Mouse (Mus musculus) lung, embryonic 16.5 days (tissue): Measurements from ENCODE around the gene Pde1c. TPM values are rescaled to one million over a fixed set of nuclear protein-coding genes. Genes with fewer than 3 reads are reported as not detected.

ENCODE experiments used
- ATAC-seq: fragments of 200-750 bp; cut with Nextera tagmentation; 2 replicates; pipeline ENCODE4 v1.8.0; 2017; ENCODE audit warnings: low read depth, mild to moderate bottlenecking, moderate library complexity
- H3K27ac ChIP-seq: fragments of 300-500 bp; sonication (generic); 2 replicates; pipeline ENCODE4 v1.5.1; 2014; ENCODE audit warnings: mild to moderate bottlenecking, control low read depth, low read length
- H3K27me3 ChIP-seq: fragments of 300-500 bp; sonication (generic); 2 replicates; pipeline ENCODE4 v1.6.1; 2014; ENCODE audit warnings: low read depth, low read length, mixed read lengths; ENCODE audit not compliant: control insufficient read depth, insufficient read depth
- H3K36me3 ChIP-seq: fragments of 300-500 bp; sonication (generic); 2 replicates; pipeline ENCODE4 v1.6.1; 2014; ENCODE audit warnings: low read length; ENCODE audit not compliant: control insufficient read depth, insufficient read depth
- H3K4me1 ChIP-seq: fragments of 300-500 bp; sonication (generic); replicated peaks from 2 replicates; pipeline ENCODE4 v1.6.1; 2014; ENCODE audit warnings: low read length, mixed read lengths; ENCODE audit not compliant: control insufficient read depth, insufficient read depth
- H3K4me2 ChIP-seq: fragments of 300-500 bp; sonication (generic); 2 replicates; pipeline ENCODE4 v1.6.1; 2014; ENCODE audit warnings: low read depth, low read length, control low read depth
- H3K4me3 ChIP-seq: fragments of 300-500 bp; sonication (generic); 2 replicates; pipeline ENCODE4 v1.5.1; 2014; ENCODE audit warnings: mild to moderate bottlenecking, low read length, control low read depth
- H3K9ac ChIP-seq: fragments of 300-500 bp; sonication (generic); 2 replicates; pipeline ENCODE4 v1.6.1; 2014; ENCODE audit warnings: low read length, control low read depth
- H3K9me3 ChIP-seq: fragments of 300-500 bp; sonication (generic); 2 replicates; pipeline ENCODE4 v1.6.1; 2016; ENCODE audit warnings: low read length; ENCODE audit not compliant: control insufficient read depth
- WGBS: fragments of 180-500 bp; shearing (Covaris S2); extraction: QIAGEN DNeasy Blood & Tissue Kit; methylation state at CpG from one replicate; pipeline ENCODE4 v1.1.7; 2014; 5-methylcytosine and 5-hydroxymethylcytosine counted together
- polyA plus RNA-seq: library from polyadenylated mRNA; unstranded; fragments of >200 nt; fragmentation: Nextera tagmentation; extraction: Ambion mirVana; gene quantifications from 2 replicates; pipeline ENCODE4 v1.2.1, GENCODE M21; 2015

Gene Pde1c
- polyA plus RNA-seq, 1 experiment from 2014 or later = 0.89 TPM

DNA sequence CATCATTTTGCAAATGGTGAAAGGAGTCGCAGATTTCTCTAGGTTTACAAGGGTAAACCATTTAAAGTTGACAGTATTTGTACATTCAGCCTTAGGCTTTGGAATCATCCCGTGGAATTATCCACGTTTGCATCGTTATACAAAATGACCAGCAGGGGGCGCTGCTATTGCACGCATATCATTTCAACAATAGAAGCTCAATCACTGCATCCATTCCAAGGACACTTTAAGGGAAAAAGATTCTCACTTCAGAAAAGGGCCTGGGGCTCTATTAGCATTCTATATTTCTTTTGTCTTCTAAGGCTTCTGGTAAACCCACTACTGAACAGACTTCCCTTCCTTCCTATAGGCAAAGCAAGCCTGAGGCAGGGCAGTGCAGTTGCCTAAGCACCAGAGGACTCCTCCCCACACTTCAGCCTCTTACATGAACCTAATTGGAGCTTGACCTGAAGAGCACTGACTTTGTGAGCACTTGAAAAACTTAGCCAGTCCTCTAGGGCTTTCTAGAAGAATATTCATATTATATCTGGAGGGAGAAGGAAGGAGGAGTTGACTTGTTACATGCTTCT lies 87.9 kb downstream of the Pde1c start:
- no peaks in the 10 kb centered on the region for H3K4me1 ChIP-seq
- H3K27me3 ChIP-seq = no peaks in the 10 kb centered on the region
- WGBS = 2% methylated on average over 6 of the region's 6 CpGs
- H3K9ac ChIP-seq = no peak overlapping the region
- H3K4me3 ChIP-seq = no peak overlapping the region
- no peak for ATAC-seq
- H3K27ac ChIP-seq = no peak overlapping the region
- H3K9me3 ChIP-seq = no peaks in the 10 kb centered on the region
- H3K4me2 ChIP-seq = no peak overlapping the region
- H3K36me3 ChIP-seq = no peaks in the 10 kb centered on the region

DNA sequence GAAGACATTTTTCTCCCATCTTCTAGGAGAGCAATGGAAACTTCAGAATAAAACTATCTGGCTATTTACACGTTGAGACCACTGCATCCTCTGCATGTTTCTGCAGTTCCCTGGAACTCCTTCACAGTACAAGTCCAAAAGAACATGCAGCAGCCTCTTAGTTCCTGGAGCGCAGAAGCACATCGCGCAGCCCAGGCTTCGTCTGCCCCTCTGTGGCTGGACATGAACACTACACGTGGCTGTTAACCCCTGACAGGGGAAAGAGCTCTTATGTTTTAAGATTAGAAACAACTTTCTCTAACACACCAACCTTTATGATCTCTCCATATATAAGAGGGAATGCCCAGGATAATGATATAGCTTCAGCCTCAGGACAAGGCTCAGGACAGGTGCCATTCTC lies 92.3 kb downstream of the Pde1c start:
- H3K4me2 ChIP-seq = no peak overlapping the region
- no peaks in the 10 kb centered on the region for H3K9me3 ChIP-seq
- no peaks in the 10 kb centered on the region for H3K27me3 ChIP-seq
- H3K27ac ChIP-seq = no peak overlapping the region
- WGBS = 20% methylated on average over 6 of the region's 6 CpGs
- no peak overlapping the region for H3K4me3 ChIP-seq
- ATAC-seq = no peak
- no peaks in the 10 kb centered on the region for H3K4me1 ChIP-seq
- no peak overlapping the region for H3K9ac ChIP-seq
- no peaks in the 10 kb centered on the region for H3K36me3 ChIP-seq

DNA sequence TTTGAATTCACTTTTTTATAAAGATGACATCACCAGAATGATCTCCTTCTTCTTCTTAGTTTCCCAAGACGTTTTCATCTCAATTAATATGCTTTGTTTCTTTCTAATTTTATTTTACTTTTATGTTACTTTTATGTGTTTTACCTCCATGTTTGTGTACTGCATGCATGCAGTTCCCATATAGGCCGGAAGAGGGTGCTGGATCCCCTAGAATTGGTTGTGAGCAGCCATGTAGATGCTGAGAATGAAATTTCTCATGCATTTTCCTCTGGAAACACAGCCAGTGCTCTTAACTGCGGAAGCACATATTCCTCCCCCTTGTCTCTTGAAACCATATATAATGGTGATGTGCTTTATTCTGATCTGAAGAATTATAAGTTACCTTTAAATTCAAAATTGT lies 110.8 kb downstream of the Pde1c start:
- WGBS = 41% methylated on average over 3 of the region's 3 CpGs
- Histone ChIP-seq H3K4me1 (no peaks in the 10 kb centered on the region), H3K27me3 (no peaks in the 10 kb centered on the region), H3K4me2 (no peak overlapping the region), H3K9me3 (no peaks in the 10 kb centered on the region), H3K27ac (no peak overlapping the region), H3K36me3 (no peaks in the 10 kb centered on the region), H3K9ac (no peak overlapping the region), H3K4me3 (no peak overlapping the region)
- no peak for ATAC-seq

DNA sequence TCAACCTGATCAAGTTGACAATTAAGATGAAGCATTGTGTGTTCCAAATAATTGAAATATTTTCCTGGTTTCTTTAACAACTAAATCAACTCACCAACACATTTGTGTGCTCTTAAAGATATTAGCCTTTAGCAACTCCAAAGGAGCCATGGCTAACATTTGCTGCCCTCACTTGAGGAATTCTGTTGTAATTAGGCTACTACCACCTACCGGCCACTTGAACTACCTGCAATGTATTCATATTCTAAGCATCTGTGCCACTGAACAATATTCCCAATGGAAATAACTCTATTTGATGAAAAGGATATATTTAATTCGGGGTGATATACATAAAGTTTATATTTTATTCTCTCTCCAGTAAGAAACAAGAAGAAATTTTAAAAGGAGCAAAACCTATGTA lies 121.0 kb downstream of the Pde1c start:
- H3K9me3 ChIP-seq = no peaks in the 10 kb centered on the region
- H3K36me3 ChIP-seq = no peaks in the 10 kb centered on the region
- no peak for ATAC-seq
- H3K27ac ChIP-seq = no peak overlapping the region
- no peaks in the 10 kb centered on the region for H3K4me1 ChIP-seq
- H3K4me3 ChIP-seq = no peak overlapping the region
- H3K9ac ChIP-seq = no peak overlapping the region
- no peaks in the 10 kb centered on the region for H3K27me3 ChIP-seq
- H3K4me2 ChIP-seq = no peak overlapping the region
- WGBS = 17% methylated on average over 2 of the region's 2 CpGs

DNA sequence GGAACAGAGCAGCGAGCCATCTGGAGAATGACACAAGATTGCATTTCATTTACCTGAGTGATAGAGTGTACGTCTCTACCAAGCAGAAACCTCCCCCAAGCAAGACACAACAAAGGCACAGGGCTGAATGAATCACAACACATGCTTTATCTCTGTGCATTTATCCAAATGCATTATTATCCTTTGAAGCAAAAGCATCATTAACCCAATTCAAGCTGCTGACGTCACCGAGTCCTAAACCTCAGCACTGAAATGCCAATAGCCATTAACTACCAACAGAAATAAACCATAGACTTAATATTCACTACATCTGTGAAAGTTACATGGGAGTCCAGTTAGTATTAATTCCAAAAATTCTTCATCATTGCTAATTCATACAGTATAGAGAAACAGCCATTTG lies 127.4 kb downstream of the Pde1c start:
- Histone ChIP-seq H3K4me1 (no peaks in the 10 kb centered on the region), H3K27me3 (no peaks in the 10 kb centered on the region), H3K9me3 (no peaks in the 10 kb centered on the region), H3K9ac (no peak overlapping the region), H3K27ac (no peak overlapping the region), H3K4me3 (no peak overlapping the region), H3K4me2 (no peak overlapping the region), H3K36me3 (no peaks in the 10 kb centered on the region)
- WGBS = 78% methylated on average over 4 of the region's 4 CpGs
- ATAC-seq = no peak

DNA sequence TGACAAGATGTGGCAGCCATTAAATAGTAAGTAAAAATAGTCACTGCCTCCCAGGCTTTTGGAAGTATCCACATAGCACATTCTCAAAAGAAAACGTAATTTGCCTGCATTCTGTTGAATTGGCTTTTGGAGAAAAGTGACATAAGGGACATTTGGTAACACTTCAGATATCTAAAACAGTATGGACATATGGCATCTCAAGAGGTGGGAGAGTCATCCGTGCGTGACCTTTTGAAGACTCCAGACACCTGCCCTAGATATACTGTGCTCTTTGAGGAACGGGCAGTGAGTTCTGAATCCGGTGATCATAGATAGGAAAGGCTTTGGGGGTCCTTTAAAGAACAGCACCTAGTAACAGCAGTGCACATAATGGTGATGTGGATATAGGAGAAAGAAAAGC lies 143.1 kb downstream of the Pde1c start:
- no peak overlapping the region for H3K4me2 ChIP-seq
- H3K4me3 ChIP-seq = no peak overlapping the region
- no peak for ATAC-seq
- 76% methylated on average over 5 of the region's 5 CpGs for WGBS
- H3K9me3 ChIP-seq = no peaks in the 10 kb centered on the region
- no peak overlapping the region for H3K9ac ChIP-seq
- H3K27me3 ChIP-seq = no peaks in the 10 kb centered on the region
- H3K36me3 ChIP-seq = no peaks in the 10 kb centered on the region
- no peak overlapping the region for H3K27ac ChIP-seq
- H3K4me1 ChIP-seq = no peaks in the 10 kb centered on the region

DNA sequence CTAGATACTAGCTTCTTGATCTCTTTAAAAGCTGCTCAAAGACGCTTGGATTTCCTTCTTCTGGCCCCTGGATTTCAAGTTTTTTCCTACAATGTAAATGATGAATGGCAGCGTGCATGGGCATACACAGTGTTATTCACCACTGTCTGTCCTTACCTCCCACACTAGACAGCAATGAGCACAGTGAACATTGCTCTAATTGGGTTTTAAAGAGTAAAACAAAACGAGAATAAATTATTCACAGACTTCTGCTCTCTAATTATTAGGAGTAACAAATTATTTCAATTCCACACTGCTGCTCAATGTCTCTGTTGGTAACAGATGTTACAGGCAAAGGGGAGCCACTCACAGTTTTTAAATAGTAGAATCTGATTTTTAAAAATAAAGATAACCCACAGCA lies 146.0 kb downstream of the Pde1c start:
- ATAC-seq = no peak
- Histone ChIP-seq H3K4me1 (no peaks in the 10 kb centered on the region), H3K36me3 (no peaks in the 10 kb centered on the region), H3K4me2 (no peak overlapping the region), H3K4me3 (no peak overlapping the region), H3K9ac (no peak overlapping the region), H3K9me3 (no peaks in the 10 kb centered on the region), H3K27me3 (no peaks in the 10 kb centered on the region), H3K27ac (no peak overlapping the region)
- WGBS = 59% methylated on average over 3 of the region's 3 CpGs

DNA sequence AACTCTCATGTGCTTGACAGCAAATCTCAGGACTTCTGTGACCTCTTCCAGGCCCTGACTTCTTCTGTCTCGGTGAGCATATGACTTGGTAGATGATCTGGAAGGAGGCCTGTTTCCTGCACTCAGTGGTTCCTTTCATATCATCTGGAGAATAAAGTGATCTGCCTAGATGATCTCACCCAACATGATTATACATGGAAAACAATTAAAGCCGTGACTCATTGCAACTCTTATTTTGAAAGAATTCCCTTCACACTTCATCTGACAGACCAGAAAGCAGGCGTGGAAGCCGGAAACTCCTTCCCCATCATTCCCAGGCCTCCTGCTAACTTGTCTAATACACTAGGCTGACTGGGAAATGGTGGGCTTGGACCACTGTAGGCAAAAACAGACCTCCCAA lies 152.7 kb downstream of the Pde1c start:
- no peak overlapping the region for H3K9ac ChIP-seq
- no peak overlapping the region for H3K27ac ChIP-seq
- no peaks in the 10 kb centered on the region for H3K4me1 ChIP-seq
- no peak overlapping the region for H3K4me3 ChIP-seq
- no peaks in the 10 kb centered on the region for H3K9me3 ChIP-seq
- no peaks in the 10 kb centered on the region for H3K36me3 ChIP-seq
- no peak overlapping the region for H3K4me2 ChIP-seq
- ATAC-seq = no peak
- 53% methylated on average over 4 of the region's 4 CpGs for WGBS
- H3K27me3 ChIP-seq = no peaks in the 10 kb centered on the region

DNA sequence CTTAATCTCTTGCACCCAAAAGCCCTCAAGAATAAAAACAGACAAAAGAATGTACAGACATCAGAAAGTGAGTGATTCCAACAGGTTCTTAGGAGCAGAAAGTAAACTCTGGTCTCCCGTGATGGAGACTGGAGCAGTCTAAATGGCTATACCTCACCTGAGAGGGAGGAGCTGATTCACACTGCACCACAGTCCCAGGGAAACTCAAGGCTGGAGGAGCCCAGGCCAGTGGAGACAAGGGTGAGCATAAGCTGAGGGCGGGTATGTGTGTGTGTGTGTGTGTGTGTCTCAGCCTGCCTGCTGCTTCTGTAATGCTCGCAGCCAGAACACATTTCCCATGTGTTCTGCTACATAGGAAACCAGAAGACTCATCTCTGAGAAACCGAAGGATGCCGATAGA lies 179.7 kb downstream of the Pde1c start:
- H3K27me3 ChIP-seq = no peaks in the 10 kb centered on the region
- no peak overlapping the region for H3K9ac ChIP-seq
- no peaks in the 10 kb centered on the region for H3K36me3 ChIP-seq
- H3K9me3 ChIP-seq = no peaks in the 10 kb centered on the region
- no peak overlapping the region for H3K27ac ChIP-seq
- no peak overlapping the region for H3K4me2 ChIP-seq
- no peak overlapping the region for H3K4me3 ChIP-seq
- no peak for ATAC-seq
- 72% methylated on average over 5 of the region's 5 CpGs for WGBS
- no peaks in the 10 kb centered on the region for H3K4me1 ChIP-seq

DNA sequence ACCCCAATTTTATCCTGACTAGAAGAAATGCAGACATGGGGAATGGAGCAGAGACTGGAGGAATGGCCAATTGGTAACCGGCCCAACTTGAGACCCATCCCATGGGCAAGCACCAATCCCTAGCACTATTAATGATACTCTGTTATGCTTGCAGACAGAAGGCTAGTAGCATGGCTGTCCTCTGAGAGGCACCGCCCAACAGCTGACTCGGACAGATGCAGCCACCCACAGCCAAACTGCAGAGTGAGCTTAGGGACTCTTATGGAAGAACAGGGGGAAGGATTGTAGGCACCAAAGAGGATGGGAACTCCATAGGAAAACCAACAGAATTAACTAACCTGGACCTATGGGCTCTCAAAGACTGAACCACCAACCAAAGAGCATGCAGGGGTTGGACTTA lies 192.5 kb downstream of the Pde1c start:
- Histone ChIP-seq H3K27ac (no peak overlapping the region), H3K4me1 (no peaks in the 10 kb centered on the region), H3K9ac (no peak overlapping the region), H3K9me3 (no peaks in the 10 kb centered on the region), H3K4me2 (no peak overlapping the region), H3K36me3 (no peaks in the 10 kb centered on the region), H3K27me3 (no peaks in the 10 kb centered on the region), H3K4me3 (no peak overlapping the region)
- ATAC-seq = no peak
- WGBS = 92% methylated on average over 3 of the region's 3 CpGs
